Mouse (Mus musculus): Measurements from ENCODE around the gene Gcnt7.

Gcnt7 gene

GRCm38 (mm10) chr2:172404239-172404638 lies 54.2 kb downstream of the Gcnt7 start:
- no peak for DNase-seq (ENCODE audit: low spot score in 2 of 2)

- DNase-seq (ENCODE audit: low spot score in 2 of 2), result peak in 1 of 2 experiments; percentile 34
Measured at GRCm38 (mm10) chr2:172401116-172401825, 57.1 kb downstream of the Gcnt7 start.
